Mouse (Mus musculus) liver, adult 2 months (tissue): ENCODE data around the gene Spon1. TPM values are rescaled to one million over a fixed set of nuclear protein-coding genes. Genes with fewer than 3 reads are reported as not detected.
A peak's percentile ranks its signal among the peaks of the same experiment; 100 is the strongest.

Experiments
- DNase-seq: peaks from one replicate; pipeline ENCODE4 v3.0.0-alpha.2; 2011; ENCODE audit warnings: low read depth, low spot score; ENCODE audit errors: extremely low read depth
- H3K27ac ChIP-seq: fragments of 200-500 bp; replicated peaks from 2 replicates; pipeline ENCODE4 v1.5.1; 2012; ENCODE audit warnings: low read depth, mild to moderate bottlenecking, control low read depth, inconsistent platforms, low read length; ENCODE audit not compliant: insufficient read depth
- H3K27me3 ChIP-seq: fragments of 200-500 bp; 2 replicates; pipeline ENCODE4 v1.6.1; 2012; ENCODE audit warnings: mild to moderate bottlenecking, moderate library complexity, low read length, inconsistent platforms; ENCODE audit not compliant: control insufficient read depth, insufficient read depth
- H3K36me3 ChIP-seq: fragments of 200-500 bp; 2 replicates; pipeline ENCODE4 v1.6.1; 2012; ENCODE audit warnings: low read length, inconsistent platforms; ENCODE audit not compliant: control insufficient read depth, insufficient read depth
- H3K4me1 ChIP-seq: fragments of 200-500 bp; 2 replicates; pipeline ENCODE4 v1.6.1; 2011; ENCODE audit warnings: low read length; ENCODE audit not compliant: control insufficient read depth, insufficient read depth
- H3K4me3 ChIP-seq: fragments of 200-500 bp; 2 replicates; pipeline ENCODE4 v1.5.1; 2011; ENCODE audit warnings: low read depth, mild to moderate bottlenecking, control low read depth, low read length, moderate library complexity; ENCODE audit not compliant: insufficient read depth
- H3K79me2 ChIP-seq: fragments of 200-500 bp; 2 replicates; pipeline ENCODE4 v1.6.1; 2012; ENCODE audit warnings: inconsistent platforms, mild to moderate bottlenecking, low read length, moderate library complexity; ENCODE audit not compliant: control insufficient read depth, insufficient read depth
- H3K9ac ChIP-seq: fragments of 200-500 bp; 2 replicates; pipeline ENCODE4 v1.6.1; 2012; ENCODE audit warnings: low read depth, mild to moderate bottlenecking, control low read depth, inconsistent platforms, low read length
- CTCF ChIP-seq: fragments of 200-500 bp; IDR thresholded peaks from 2 replicates; pipeline ENCODE4 v1.5.1; 2011; ENCODE audit warnings: low read depth, low read length, control low read depth
- POLR2A ChIP-seq: fragments of 200-500 bp; IDR thresholded peaks from 2 replicates; pipeline ENCODE4 v1.6.1; 2011; ENCODE audit warnings: low read length, control low read depth; ENCODE audit not compliant: insufficient read depth; ENCODE audit errors: extremely low read depth
- WGBS: fragments of 180-500 bp; shearing (Covaris S2); methylation state at CpG from one replicate; pipeline ENCODE4 v1.1.7; 2018; 5-methylcytosine and 5-hydroxymethylcytosine counted together
- polyA plus RNA-seq: library from polyadenylated mRNA; depleted of rRNA; stranded (reverse); fragments of >200 nt; gene quantifications from 2 replicates; pipeline ENCODE4 v1.2.3, GENCODE M21; 2012
- total RNA-seq: library from RNA; depleted of rRNA; stranded (reverse); fragments of >200 nt; gene quantifications from 2 replicates; pipeline ENCODE4 v1.2.3, GENCODE M21; 2014

Gene Spon1
- total and polyA plus RNA-seq, 2 experiments = 0.22 to 0.28 TPM

- WGBS = 88% methylated on average over 5 of the region's 5 CpGs
- no peaks in the 10 kb centered on the region for H3K36me3 ChIP-seq
- no peaks in the 10 kb centered on the region for H3K27me3 ChIP-seq
- TF ChIP-seq POLR2A (no peak), CTCF (no peak)
- H3K79me2 ChIP-seq = peaks cover 23% of the 10 kb centered on the region; the same call in 1 of the 2 replicates
- H3K4me3 ChIP-seq = no peak overlapping the region
- H3K9ac ChIP-seq = no peak overlapping the region
- DNase-seq = no peak
- H3K4me1 ChIP-seq = peaks cover 14% of the 10 kb centered on the region
- H3K27ac ChIP-seq = no peak overlapping the region
Measured at GRCm38 (mm10) chr7:114071395-114071794, 305.6 kb downstream of the Spon1 start.

GRCm38 (mm10) chr7:114071851-114072616 is 306.2 kb downstream of the Spon1 start:
- TF ChIP-seq CTCF (no peak), POLR2A (no peak)
- Histone ChIP-seq H3K79me2 (peaks cover 23% of the 10 kb centered on the region; the same call in 1 of the 2 replicates), H3K4me3 (no peak overlapping the region), H3K9ac (no peak overlapping the region), H3K36me3 (no peaks in the 10 kb centered on the region), H3K4me1 (peaks cover 10% of the 10 kb centered on the region), H3K27me3 (no peaks in the 10 kb centered on the region), H3K27ac (no peak overlapping the region)
- DNase-seq = no peak
- WGBS = 60% methylated on average over 13 of the region's 13 CpGs

GRCm38 (mm10) chr7:114074133-114074532 is 308.3 kb downstream of the Spon1 start:
- 21% methylated on average over 7 of the region's 7 CpGs for WGBS
- peaks cover 14% of the 10 kb centered on the region; the same call in 1 of the 2 replicates for H3K79me2 ChIP-seq
- H3K36me3 ChIP-seq = no peaks in the 10 kb centered on the region
- H3K9ac ChIP-seq = no peak overlapping the region
- peaks cover 10% of the 10 kb centered on the region for H3K4me1 ChIP-seq
- no peak overlapping the region for H3K4me3 ChIP-seq
- peak; percentile 85 for DNase-seq
- no peak for TF ChIP-seq CTCF
- TF ChIP-seq POLR2A = no peak
- peak overlapping the region; percentile 73 for H3K27ac ChIP-seq
- no peaks in the 10 kb centered on the region for H3K27me3 ChIP-seq

- TF ChIP-seq CTCF (no peak), POLR2A (no peak)
- Histone ChIP-seq H3K9ac (no peak overlapping the region), H3K4me1 (peaks cover 14% of the 10 kb centered on the region), H3K27me3 (no peaks in the 10 kb centered on the region), H3K4me3 (no peak overlapping the region), H3K79me2 (peaks cover 13% of the 10 kb centered on the region; the same call in 1 of the 2 replicates), H3K27ac (peak overlapping the region; percentile 41), H3K36me3 (no peaks in the 10 kb centered on the region)
- 30% methylated on average over 2 of the region's 2 CpGs for WGBS
- DNase-seq = peak; percentile 75
Measured at GRCm38 (mm10) chr7:114074595-114074994, 308.8 kb downstream of the Spon1 start.

- Histone ChIP-seq H3K27ac (peak overlapping the region; percentile 12), H3K27me3 (no peaks in the 10 kb centered on the region), H3K4me1 (peaks cover 11% of the 10 kb centered on the region), H3K9ac (no peak overlapping the region), H3K36me3 (no peaks in the 10 kb centered on the region), H3K4me3 (no peak overlapping the region), H3K79me2 (peaks cover 20% of the 10 kb centered on the region; the same call in 1 of the 2 replicates)
- DNase-seq = no peak
- 54% methylated on average over 4 of the region's 4 CpGs for WGBS
- TF ChIP-seq CTCF (peak; percentile 24; the same call in 1 of the 2 replicates), POLR2A (no peak)
Measured at GRCm38 (mm10) chr7:114079343-114079742, 313.5 kb downstream of the Spon1 start.

GRCm38 (mm10) chr7:114080250-114080649 is 314.5 kb downstream of the Spon1 start:
- no peaks in the 10 kb centered on the region for H3K27me3 ChIP-seq
- no peak overlapping the region for H3K27ac ChIP-seq
- no peak overlapping the region for H3K9ac ChIP-seq
- peaks cover 21% of the 10 kb centered on the region; the same call in 1 of the 2 replicates for H3K79me2 ChIP-seq
- TF ChIP-seq POLR2A (no peak), CTCF (no peak)
- no peaks in the 10 kb centered on the region for H3K36me3 ChIP-seq
- 96% methylated on average over 5 of the region's 5 CpGs for WGBS
- peaks cover 8% of the 10 kb centered on the region for H3K4me1 ChIP-seq
- DNase-seq = no peak
- no peak overlapping the region for H3K4me3 ChIP-seq
